Mouse (Mus musculus) CH12.LX (cell line): ENCODE measurements at regions not wholly inside any gene's neighbourhood (a gene's known extent, or its start where the extent isn't known, plus 50 kb on each side); places are given as distances from the start of the nearest gene placed in this dataset.

ENCODE experiments used
- CTCF ChIP-seq, 2 experiments: IDR thresholded peaks in 1 of 2; conservative IDR thresholded peaks in 1 of 2; 2 replicates each; pipeline ENCODE4 v1.5.1; 2011 to 2012; ENCODE audit warnings: low read depth in 2 of 2, low read length in 2 of 2, improper control_type of control experiment in 1 of 2, inconsistent platforms in 1 of 2, mild to moderate bottlenecking in 1 of 2, moderate library complexity in 1 of 2
- POLR2A ChIP-seq: IDR thresholded peaks from 2 replicates; pipeline ENCODE4 v1.6.1; 2011; ENCODE audit warnings: low read depth, mild to moderate bottlenecking, improper control_type of control experiment, low read length
- ZC3H11A ChIP-seq: IDR thresholded peaks from 2 replicates; pipeline ENCODE4 v1.6.1; 2012; ENCODE audit warnings: low read depth, mild to moderate bottlenecking, inconsistent platforms, low read length, improper control_type of control experiment

- TF ChIP-seq POLR2A (no peak), ZC3H11A (no peak), CTCF (conservative IDR thresholded peaks at IDR 0.05 in 1 of 2, IDR thresholded peaks at IDR 0.05 in 1 of 2; ENCODE audit: low read depth in 2 of 2, low read length in 2 of 2) (no peak)
Measured at GRCm38 (mm10) chr3:69912859-69913258, 53.1 kb upstream of the Sptssb start.
